Mouse (Mus musculus): Measurements from ENCODE around the gene Tcam1.

Gene Tcam1

GRCm38 (mm10) chr11:106273311-106273684 lies 3.2 kb upstream of the Tcam1 start:
- no peak for DNase-seq (ENCODE audit: low read depth, low spot score)

- no peak for DNase-seq (ENCODE audit: low read depth, low spot score)
These were observed 2.7 kb upstream of the Tcam1 start for GRCm38 (mm10) chr11:106273811-106274210.

DNA sequence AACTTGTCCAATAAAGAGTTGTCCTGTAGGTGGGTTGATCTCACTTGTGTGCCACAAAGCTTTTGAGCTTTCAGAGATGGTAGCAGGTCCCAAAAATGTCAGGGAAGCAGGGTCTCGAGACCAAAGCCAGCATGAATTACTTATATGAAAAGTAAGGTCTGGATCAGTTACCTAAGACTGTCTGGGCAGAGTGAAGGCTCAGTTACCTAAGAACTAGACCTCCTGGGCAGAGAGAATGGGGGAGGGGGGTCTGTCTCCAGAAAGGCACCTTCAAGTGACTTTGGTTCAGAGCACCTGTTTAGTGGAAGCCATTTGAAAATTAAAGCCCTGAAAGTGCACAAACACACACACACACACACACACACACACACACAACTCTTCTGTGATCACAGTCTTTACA lies 2.1 kb upstream of the Tcam1 start:
- DNase-seq (ENCODE audit: low read depth, low spot score): no peak

DNA sequence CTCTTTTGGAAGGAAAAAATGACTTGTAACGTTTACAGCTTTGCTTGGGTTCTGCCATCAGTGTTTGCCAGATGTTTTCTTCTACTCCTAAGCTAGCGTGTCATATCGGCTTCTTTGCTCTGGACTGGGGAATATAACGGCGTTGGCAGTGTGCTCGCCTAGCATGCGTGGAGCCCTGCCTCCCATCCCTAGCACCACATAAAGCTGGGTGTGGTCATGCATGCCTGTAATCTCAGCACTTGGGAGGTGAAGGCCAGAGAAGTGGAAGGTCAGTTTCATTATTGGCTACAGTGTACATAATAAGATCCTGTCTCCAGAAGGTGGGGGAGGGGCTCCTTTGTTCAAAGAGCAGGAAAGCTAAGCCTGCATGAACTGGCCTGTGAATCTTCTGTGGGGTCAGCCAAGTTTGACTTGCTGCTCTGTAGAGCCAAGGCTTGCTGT lies 1.5 kb upstream of the Tcam1 start:
- DNase-seq (ENCODE audit: low read depth, low spot score): no peak

- DNase-seq (ENCODE audit: low read depth, low spot score): no peak
These were observed 6.0 kb downstream of the Tcam1 start for GRCm38 (mm10) chr11:106282452-106282851.

GRCm38 (mm10) chr11:106283371-106283770 lies 6.9 kb downstream of the Tcam1 start:
- DNase-seq (ENCODE audit: low read depth, low spot score): no peak

DNA sequence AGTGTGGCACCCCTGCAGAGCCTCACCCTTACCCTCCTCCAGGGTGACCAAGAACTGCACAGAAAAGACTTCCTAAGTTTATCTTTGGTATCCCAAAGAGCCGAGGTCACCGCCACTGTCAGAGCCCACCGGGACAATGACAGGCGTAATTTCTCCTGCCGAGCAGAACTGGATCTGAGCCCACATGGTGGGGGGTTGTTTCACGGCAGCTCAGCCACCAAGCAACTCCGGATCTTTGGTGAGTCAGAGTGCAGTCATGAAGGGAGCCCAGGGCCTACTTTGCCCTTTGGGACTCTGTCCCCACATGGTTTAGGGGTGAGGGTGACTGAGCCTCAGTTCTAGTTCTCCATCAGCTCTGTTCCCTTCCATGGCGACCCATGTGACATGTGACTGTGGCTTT lies 7.7 kb downstream of the Tcam1 start:
- no peak for DNase-seq (ENCODE audit: low read depth, low spot score)

GRCm38 (mm10) chr11:106286206-106286605 lies 9.7 kb downstream of the Tcam1 start:
- DNase-seq (ENCODE audit: low read depth, low spot score): no peak

GRCm38 (mm10) chr11:106286987-106287386 lies 10.5 kb downstream of the Tcam1 start:
- no peak for DNase-seq (ENCODE audit: low read depth, low spot score)

DNA sequence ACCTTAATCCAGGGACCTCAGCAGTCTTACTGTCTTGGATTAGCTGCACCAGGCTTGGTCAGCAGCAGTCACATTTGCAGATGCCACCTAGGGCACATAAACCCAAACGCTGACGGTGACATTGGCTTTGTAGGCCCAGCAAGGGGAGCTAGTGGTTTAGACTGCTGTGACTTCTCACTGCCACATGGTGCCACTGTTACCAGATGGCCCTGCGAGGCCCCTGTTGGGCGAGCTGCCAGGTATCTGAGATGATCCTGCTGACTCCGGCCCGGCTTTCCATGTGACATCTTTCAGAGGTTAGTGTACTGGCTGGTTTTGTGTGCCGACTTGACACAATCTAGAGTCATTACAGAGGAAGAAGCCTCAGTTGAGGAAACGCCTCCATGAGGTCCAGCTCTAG lies 12.9 kb downstream of the Tcam1 start:
- DNase-seq (ENCODE audit: low read depth, low spot score): no peak

- no peak for DNase-seq (ENCODE audit: low read depth, low spot score)
These were observed 13.9 kb downstream of the Tcam1 start for GRCm38 (mm10) chr11:106290376-106290775.

GRCm38 (mm10) chr11:106291861-106292260 lies 15.4 kb downstream of the Tcam1 start:
- DNase-seq (ENCODE audit: low read depth, low spot score): no peak

GRCm38 (mm10) chr11:106301765-106302164 lies 25.3 kb downstream of the Tcam1 start, which contains the start of gene Gh:
Gene Gh, minus strand, starts transcription at chr11:106301865.
- no peak for DNase-seq (ENCODE audit: low read depth, low spot score)

GRCm38 (mm10) chr11:106302634-106303033 lies 26.2 kb downstream of the Tcam1 start:
- DNase-seq (ENCODE audit: low read depth, low spot score): no peak

DNA sequence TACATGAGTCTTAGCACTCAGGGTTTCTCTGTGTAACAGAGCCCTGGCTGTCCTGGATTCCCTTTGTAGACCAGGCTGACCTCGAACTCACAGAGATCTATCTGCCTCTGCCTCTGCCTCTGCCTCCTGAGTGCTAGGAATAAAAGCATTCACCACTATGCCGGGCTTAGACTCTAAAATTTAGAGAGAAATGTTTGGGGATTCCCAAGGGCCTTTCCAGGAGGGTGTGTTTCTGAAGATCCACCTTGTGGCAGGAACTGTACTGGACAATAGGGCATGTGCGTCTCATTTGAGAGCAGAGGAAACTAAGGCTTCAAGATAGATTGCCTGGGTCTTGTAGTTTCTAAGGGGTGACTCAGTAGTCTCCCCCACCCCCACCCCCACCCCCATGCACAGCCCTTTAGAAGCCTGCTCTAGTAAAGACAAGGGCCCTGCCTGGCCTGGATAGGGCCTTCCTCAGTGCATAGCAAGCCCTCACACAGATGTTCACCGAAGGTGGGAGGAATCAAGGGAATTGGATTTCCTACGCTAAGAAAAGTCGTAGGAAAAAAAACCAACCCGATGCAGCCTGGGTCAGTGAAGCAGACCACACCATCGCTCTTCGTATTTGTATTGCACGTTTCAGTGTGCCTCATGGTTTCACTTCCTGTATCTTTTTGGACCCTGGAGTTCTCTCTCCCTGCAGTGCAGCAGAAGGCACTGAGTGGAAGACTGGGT lies 29.0 kb downstream of the Tcam1 start:
- DNase-seq (ENCODE audit: low read depth, low spot score): no peak

DNA sequence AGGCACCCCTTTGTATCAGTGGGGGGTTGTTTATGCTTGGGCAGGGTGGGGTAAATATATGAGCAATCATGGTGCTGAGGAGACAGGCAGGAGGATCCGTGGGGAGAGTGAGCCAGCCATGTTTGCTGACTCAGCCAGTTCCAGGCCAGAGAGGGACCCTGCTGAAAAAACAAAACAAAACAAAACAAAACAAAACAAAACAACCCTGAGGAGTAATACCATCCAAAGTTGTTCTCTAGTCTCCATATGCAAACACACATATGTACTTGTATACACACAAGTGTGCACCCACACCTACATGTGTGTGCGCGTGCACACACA lies 29.6 kb downstream of the Tcam1 start:
- no peak for DNase-seq (ENCODE audit: low read depth, low spot score)

DNA sequence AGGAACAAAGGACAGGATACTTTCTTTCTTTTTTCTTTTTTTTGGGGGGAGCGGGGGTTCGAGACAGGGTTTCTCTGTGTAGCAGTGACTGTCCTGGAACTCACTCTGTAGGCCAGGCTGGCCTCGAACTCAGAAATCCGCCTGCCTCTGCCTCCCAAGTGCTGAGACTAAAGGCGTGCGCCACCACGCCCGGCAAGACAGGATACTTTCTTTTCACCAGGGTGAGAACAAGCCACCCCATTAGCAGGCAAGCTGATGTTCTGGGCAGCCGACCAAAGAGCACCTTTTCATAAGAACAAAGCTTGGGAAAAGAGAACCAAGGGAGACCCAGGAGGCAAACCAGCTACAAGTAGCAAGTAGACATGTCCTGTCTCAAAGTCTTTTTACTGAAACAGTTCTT lies 30.3 kb downstream of the Tcam1 start:
- no peak for DNase-seq (ENCODE audit: low read depth, low spot score)

DNA sequence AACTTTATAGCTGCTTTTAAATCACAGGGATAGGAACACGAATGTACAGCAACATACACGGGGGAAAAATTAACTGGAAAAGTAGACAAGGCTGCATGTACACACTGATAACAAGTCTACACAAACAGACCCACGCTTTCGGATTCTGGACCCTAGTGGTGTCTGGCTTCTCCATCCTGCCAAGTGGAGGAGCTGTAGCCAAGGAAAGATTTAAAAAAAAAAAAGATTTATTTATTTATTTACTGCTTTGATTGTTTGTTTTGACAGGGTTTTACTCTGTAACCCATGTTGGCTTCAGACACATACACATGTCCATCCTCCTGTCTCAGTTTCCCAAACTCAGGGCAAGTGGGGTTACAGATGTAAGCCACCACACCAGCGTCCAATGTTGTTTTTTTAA lies 31.0 kb downstream of the Tcam1 start:
- DNase-seq (ENCODE audit: low read depth, low spot score): no peak

DNA sequence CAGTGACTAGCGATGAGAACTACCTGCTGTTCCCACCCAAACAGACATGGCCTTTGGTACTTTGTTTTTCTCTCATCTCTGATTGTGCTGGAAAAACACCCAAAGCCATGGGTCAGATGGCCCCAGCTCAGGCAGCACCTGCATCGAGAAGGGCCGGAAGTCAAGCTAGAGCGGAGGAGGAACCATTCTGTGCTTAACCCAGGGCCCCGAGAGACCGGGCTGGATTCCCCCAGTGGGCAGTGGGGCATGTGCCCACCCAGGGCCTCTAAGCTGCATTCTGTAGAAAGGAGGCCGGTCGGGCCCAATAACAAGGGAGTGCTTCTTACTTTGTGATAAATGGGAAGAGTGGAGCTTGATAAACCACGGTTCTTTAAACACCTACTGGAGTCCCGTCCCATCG lies 31.7 kb downstream of the Tcam1 start:
- no peak for DNase-seq (ENCODE audit: low read depth, low spot score)

- DNase-seq (ENCODE audit: low read depth, low spot score): no peak
These were observed 33.7 kb downstream of the Tcam1 start for GRCm38 (mm10) chr11:106310123-106310522.

GRCm38 (mm10) chr11:106313533-106313932 lies 37.1 kb downstream of the Tcam1 start:
- DNase-seq (ENCODE audit: low read depth, low spot score): no peak

GRCm38 (mm10) chr11:106314333-106314812 lies 37.9 kb downstream of the Tcam1 start, which contains the start of gene Cd79b:
Gene Cd79b, minus strand, starts transcription at chr11:106314762.
- DNase-seq (ENCODE audit: low read depth, low spot score): no peak

GRCm38 (mm10) chr11:106316416-106316815 lies 39.9 kb downstream of the Tcam1 start:
- no peak for DNase-seq (ENCODE audit: low read depth, low spot score)

DNA sequence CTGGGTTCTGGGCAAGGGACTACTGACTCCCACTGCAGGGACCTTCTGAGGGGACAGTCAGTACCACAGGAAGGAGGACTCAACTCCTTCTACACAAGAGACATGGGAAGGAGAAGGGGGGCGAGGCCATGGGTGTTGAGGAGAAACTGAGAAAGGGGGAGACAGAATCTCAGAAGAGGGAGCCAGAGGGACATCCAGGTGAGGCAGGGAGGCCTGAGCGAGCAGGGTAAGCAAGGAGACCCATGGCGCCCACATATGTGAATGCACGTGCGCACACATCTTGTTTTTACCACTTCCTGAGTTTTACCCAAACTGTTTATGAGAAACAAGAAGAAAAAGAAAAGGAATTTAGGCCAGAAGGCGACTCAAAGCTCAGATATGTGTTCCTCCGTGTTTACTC lies 41.3 kb downstream of the Tcam1 start:
- no peak for DNase-seq (ENCODE audit: low read depth, low spot score)
